Mouse (Mus musculus): ENCODE results near the gene Adgrf3. TPM values are rescaled to one million over a fixed set of nuclear protein-coding genes. Genes with fewer than 3 reads are reported as not detected.

Adgrf3 gene
- polyA plus RNA-seq (2017; shearing (Covaris generic)): under 1 TPM in 1 of 2 experiments, not detected in 1; 0.81 TPM

GRCm38 (mm10) chr5:30205493-30205892, at the start of gene Adgrf3:
Gene Adgrf3 (minus strand): TSS chr5:30205722.

GRCm38 (mm10) chr5:30232271-30232971, 26.9 kb upstream of the Adgrf3 start, which contains the start of gene Selenoi:
Gene Selenoi (plus strand): TSS chr5:30232581.

GRCm38 (mm10) chr5:30154474-30155394, 50.8 kb downstream of the Adgrf3 start, which contains the start of the genes Hadha and Hadhb:
Gene Hadha (minus strand): TSS chr5:30155162.
Gene Hadhb (plus strand): TSS chr5:30155248.

Other genes with a start within 250 kb of the Adgrf3 start
- 1 to 10 TPM in 1 of 2 experiments, under 1 TPM in 1; 0.51 to 3.2 TPM for gene Il6, start 192.6 kb downstream of the Adgrf3 start, polyA plus RNA-seq (2017; shearing (Covaris generic))
- gene Tyms, start 132.1 kb downstream of the Adgrf3 start, polyA plus RNA-seq (2017; shearing (Covaris generic)): 10 to 100 TPM; 37.2 to 38.7 TPM
- gene Garem2, start 100.6 kb downstream of the Adgrf3 start, polyA plus RNA-seq (2017; shearing (Covaris generic)): 1 to 10 TPM in 1 of 2 experiments, under 1 TPM in 1; 0.08 to 3.1 TPM
- gene 3110082J24Rik, start 99.6 kb downstream of the Adgrf3 start, polyA plus RNA-seq (2017; shearing (Covaris generic)): not detected
- 10 to 100 TPM; 89.8 to 94.9 TPM for gene Hadha, start 50.6 kb downstream of the Adgrf3 start, polyA plus RNA-seq (2017; shearing (Covaris generic))
- 100 to 1,000 TPM; 163 to 174 TPM for gene Hadhb, start 50.5 kb downstream of the Adgrf3 start, polyA plus RNA-seq (2017; shearing (Covaris generic))
- gene Selenoi, start 26.9 kb upstream of the Adgrf3 start, polyA plus RNA-seq (2017; shearing (Covaris generic)): 10 to 100 TPM; 15.7 to 16.6 TPM
- gene Drc1, start 75.7 kb upstream of the Adgrf3 start, polyA plus RNA-seq (2017; shearing (Covaris generic)): 1 to 10 TPM; 2.6 to 3.2 TPM